Mouse (Mus musculus) thymus, postnatal 0 days (tissue): ENCODE measurements around the gene Cdcp2. TPM values are rescaled to one million over a fixed set of nuclear protein-coding genes. Genes with fewer than 3 reads are reported as not detected.
A peak's percentile ranks its signal among the peaks of the same experiment; 100 is the strongest.

ENCODE experiments used
- DNase-seq: peaks from one replicate; pipeline ENCODE4 v3.0.0-alpha.2; 2015; ENCODE audit warnings: low spot score
- polyA plus RNA-seq: library from polyadenylated mRNA; unstranded; fragments of >200 nt; fragmentation: Nextera tagmentation; extraction: Ambion mirVana; gene quantifications from 2 replicates; pipeline ENCODE4 v1.2.1, GENCODE M21; 2015

Gene Cdcp2
- not detected in 2 replicates for polyA plus RNA-seq

DNA sequence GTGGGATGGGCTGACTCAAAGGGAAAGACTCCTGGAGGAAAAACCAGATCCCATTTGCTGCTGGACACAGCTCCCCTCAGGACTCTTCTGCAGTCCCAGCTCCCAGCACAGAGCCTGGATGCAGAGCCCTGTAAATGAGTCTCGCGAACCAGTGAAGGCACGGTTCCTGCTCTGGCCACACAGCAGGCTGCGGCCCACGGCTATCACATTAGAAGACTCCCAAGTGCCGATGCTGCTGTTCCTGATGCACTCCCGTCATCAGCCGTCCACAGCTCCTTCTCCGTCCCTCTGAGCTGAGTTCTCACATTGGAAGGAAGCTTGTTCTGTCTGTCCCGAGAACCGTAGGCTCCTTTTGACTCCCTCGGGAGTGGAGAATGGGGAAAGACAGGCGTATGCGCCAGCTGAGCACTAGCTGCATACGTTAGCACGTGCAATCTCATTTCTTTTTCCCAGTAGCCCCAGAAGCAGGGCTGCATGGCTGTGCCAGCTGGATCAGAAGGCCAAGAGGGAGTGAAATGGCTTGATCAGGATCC is at the start of gene Cdcp2:
TSS of gene Cdcp2 (plus strand) at position 51 of the 533 bp plus-strand sequence.
- DNase-seq, result no peak

DNA sequence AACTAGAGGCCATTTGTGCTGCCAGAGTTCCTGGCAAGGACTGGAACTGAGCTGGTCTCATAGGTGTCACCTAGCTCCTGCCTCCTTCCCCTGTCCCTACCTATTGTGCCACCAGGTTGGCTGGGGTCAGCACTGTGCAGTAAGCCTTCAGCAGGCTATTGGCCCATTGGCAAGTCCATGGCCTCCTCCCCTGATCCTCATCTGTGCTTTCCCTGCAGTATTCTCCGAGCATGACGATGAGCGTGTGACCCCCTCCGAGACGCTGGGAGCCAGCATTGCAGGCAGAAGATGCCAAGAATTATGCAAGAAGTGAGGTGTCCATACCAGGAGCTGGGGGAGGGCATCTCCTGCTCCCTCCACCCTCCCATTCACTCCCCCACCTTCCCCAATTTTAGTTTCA is 48.9 kb upstream of the Cdcp2 start:
- DNase-seq, result no peak

DNA sequence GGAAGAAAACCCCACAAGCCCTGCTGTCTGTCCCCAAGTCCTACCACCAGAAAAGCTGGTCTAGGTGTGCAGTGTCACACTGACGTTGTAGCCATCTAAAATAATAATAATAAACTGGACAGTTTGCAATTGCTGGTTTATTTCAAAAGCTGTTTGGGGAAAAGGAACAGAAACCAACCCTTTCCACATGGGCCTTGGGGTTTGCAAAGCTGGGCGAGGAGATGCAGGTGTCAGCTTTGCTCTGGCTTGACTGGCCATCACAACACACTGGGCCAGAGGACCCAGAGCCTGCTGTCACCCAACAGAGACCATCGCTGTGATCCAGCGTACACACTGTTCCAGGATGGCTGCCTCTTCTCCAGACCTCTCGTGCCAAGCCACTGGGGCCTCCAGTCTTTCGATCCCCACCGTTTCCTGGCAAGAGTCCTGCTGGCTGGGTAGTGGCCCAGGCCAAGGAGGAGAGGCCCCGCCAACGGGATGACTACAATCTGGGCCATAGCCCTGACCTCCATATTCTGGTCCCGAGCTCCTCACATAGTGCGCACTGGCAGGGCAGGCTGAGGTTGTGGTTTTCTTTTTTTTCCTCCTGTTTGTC is 48.0 kb upstream of the Cdcp2 start:
- no peak for DNase-seq

DNA sequence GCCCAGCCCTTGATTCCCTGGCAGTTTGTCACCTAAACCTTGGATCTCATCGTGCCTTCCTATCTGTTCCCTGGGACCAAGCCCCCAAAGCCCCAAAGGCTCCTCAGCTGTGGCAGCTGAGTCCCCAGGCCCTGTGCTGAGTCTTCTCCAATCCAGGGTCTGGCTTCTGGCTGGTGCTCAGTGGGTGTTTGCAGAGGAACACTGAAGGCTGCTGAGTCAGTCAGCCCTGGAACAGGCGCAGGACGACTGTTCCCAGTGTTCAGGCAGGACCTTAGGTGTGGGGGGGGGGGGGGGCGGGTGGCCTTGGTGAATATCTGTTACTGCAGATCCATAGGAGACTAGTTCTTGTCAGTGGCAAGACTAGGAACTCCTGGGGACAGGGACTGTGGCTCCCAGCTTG is 44.8 kb upstream of the Cdcp2 start:
- DNase-seq, result no peak

DNA sequence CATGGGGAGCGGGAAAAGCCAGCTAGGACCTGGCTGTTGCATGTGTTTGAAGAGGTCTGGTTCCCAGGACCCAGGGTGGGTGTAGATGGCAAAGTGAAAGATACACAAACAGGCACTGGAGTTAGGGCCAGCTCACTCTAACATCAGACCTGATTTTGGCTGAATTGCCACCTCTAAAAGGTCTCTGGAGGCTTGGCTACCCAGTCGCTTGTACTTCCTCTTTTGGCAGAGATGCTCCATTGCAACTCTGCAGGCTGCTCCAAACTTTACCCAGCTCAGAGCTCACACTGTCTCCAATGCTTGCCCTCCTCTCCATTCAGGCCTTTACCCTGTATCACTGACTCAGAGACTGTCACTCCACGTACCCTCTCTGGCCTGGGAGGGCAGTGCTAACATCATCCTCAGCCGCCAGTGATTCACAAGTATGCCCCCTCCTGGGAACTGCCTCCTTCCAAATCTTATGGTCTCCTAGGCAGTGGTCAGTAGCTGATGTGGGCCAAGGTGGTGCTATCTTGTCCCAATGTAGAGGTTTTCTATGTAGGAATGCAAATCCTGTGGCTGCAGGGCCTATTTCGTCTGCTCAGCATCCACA is 43.6 kb upstream of the Cdcp2 start:
- no peak for DNase-seq

DNA sequence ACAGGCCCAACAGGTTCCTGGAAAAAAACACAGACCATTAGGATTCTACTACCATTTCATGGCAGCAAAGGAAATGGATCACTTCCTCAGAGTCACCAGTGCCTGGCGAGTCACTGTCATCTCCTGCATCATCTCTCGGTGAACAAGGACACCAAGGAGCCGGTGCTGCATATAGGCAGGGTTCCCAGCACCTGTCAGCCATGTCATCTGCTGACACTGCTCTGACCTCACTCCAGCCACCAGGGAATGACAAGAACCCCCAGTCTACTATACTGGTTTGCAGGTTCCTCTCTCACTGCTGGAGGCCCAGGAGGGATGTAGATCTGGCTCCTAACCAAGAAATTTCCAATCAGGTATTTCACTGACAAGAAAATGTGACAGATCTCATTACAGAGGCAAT is 40.6 kb upstream of the Cdcp2 start:
- no peak for DNase-seq

DNA sequence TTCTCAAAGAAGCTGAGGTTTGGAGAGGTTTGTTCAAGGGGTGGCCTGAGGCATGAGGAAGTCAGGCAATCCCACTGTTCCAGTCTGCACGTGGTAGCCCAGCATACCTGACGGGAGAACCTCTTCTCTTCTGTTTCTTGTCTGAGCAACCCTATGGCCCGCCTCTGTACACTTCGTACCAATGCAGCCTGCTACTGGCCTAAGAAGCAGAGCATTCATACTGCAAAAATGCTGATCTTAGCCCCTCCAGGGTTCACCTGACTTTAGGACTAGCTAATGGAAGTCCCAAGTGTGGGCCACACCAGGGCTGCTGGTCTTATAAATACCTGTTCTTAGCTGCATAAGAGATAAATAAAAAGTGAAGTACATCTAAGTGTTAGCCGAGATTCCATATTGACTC is 38.3 kb upstream of the Cdcp2 start:
- no peak for DNase-seq

DNA sequence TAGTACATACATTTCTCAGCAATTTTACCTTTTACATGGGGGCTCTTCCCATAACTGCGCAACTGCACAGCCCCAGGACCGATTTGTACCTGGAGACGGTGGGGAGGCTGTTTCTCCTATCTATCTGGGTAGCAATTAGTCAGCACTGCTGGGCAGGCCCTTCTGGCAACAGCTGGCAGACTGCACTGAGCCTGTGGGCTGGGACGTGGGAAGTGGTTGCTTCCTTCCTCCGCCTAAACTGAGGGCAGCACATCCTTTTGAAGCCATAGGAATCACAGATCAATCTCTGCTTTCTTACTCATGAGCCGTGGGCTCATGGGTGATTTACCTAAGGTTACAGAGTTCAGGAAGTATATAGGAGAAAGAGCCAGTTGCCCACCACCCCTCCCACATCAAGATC is 37.9 kb upstream of the Cdcp2 start:
- DNase-seq, result no peak

DNA sequence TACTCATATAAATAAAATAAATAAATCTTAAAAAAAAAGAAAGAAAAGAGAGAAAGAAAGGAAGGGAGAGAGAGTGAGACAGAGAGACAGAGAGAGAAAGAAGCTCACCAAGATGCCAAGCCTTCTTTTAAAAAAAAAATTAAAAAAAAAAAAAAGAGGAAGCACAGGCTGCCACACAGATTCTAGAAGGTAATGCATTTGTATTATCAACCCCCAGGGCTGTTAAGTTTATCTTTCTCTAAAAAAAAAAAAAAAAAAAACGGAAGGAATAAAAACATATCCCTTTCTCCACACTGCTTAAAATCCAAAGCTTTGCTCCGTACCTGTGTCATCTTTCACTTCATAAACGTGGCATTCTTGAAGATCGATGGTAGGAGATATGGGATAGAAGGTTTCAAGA is 35.1 kb upstream of the Cdcp2 start:
- DNase-seq, result no peak

DNA sequence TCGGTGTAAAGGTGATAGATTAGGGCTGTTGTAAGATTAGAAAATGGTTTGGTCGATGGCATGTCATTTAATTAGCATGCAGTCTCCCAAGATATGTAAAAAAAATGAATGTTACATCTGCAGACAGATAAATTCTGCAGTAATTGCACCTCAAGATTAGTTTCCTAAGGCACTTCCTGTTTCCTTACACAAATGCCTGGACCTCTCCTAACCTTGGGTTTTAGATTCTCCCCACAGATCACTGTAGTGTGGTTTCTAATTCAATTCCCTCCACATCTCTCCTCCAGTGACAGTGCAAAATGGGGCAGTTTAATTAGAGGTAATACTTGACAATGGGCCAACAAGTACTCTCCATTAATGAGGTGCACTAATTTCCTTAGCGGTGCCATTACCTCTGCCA is 33.5 kb upstream of the Cdcp2 start:
- no peak for DNase-seq

DNA sequence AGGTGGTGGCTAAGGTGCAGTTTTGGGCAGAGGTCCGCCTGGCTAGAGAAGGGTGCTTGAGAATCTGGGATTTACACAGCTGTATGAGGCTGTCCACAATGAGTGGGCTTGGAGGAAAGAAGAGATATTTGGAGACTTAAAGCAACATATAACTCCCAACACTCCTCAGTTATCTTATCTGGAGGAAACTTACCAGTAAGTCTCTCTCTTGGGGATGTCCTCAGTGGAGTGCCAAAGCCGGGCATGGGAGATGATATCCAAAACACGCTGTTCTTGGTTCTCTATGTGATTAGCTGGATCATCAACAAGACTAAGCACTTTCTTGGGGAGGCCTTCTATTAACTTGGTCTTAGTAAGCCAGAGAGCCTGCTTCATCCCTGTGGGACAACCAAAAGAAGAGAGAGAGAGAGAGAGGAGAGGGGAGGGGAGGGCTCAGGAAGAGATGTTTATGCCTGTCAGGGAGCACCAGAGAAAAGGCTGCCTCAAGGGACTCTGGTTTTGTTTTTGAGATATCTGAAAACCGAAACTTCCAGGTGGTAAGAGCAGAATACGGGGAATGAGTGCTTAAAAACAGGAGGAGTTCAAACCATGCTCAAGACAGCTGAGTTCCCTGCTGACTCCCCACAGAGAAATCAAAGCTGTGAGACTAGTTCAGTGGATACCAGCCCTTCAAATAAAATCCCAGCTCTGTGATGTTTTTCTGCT is 32.1 kb upstream of the Cdcp2 start:
- DNase-seq, result no peak

DNA sequence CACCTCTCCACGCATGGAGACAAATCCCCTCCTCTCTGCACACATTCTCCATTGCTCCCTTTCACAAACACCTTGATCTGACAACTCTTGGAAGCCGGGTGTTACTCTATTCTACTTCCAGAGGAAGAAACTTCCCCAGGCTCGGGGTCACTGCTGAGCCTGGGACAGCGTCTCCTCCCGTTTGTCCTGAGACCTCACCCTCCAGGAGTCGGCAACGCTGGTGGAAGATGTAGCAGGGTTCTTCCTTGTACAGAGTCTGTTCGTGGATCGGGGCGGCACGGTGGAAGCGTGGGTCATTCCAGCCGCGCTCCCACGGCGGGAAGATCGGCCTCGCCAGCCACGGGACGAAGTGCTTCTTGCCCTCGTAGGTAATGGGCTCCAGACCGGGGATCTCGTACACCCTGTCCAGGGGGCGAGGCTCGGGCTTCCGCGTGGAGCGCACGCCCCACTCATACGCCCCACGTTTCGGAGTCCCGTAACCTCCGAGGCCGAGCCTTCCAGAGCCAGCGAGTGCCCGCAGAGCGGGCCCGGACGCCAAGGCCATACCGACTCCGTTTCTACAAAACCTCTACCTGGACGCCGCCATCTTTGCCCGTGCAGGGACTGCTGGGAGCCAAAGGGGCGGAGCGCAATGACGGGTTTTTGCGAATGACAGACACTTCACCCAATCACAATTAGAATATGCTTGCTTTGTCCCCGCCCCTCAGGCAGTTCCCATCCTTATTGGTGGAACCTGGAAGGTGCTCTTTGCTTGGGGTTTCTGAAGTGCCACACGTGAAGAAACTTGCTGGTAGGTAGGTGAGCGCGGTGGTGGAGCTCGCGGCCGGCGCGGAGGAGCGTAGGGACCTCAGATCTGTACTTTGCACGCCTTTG is 30.2 kb upstream of the Cdcp2 start, which contains the start of the genes Mrpl37 and Cyb5rl:
TSS of gene Mrpl37 (minus strand) at position 617 of the 873 bp plus-strand sequence.
TSS of gene Cyb5rl (plus strand) at position 737 of the 873 bp plus-strand sequence.
- peak; percentile 97 for DNase-seq

DNA sequence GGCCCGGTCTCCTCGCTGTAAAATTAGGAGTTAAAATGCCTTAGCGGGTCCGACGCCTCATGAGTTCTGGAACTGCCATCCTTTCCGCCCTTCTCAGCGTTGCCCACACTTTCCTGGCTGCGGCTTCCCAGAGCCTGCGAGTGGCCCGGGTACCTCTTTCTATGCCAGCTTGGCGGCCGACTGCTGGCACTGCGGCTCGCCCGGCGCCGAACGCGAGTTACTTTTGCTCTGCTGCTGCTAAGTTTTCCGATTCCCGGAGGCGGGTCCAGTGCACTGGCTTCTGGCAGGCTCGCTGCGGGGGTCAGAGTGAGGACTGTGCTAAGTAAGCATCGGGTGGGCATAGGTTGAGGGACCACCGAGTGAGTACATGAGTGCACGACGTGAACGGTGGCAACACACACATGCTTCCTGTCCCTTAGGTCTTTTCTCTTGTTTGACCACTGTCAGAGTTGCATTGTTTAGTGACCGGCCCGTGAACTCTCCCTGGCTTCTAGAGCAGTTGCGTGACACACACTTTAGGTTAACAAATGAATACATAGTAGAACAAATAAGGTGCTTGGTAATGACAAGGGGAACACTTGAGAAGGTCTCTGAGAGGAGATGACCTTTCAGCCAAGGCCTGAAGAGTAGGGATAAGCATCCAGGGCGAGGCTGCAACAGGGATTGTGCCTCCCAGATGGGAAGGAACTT is 29.4 kb upstream of the Cdcp2 start:
- no peak for DNase-seq

DNA sequence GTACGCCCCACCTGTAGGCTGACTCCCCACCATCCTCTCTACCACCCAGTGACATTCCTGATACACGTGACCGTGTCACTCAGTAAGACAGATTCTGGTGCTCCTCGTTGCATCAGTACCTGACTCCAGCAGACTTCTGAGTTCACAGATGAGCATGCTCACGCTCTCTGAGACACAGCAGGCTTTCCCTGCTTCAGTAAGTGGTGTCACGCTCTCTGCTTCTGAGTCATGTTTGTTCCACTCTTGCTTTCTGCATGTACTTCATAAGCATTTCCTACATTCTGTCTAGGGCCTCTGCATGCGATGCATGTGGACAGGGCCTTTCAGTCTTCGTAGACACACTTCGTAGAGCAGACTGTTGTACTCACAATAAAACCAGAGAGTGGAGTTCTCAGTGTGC is 24.3 kb upstream of the Cdcp2 start:
- no peak for DNase-seq

DNA sequence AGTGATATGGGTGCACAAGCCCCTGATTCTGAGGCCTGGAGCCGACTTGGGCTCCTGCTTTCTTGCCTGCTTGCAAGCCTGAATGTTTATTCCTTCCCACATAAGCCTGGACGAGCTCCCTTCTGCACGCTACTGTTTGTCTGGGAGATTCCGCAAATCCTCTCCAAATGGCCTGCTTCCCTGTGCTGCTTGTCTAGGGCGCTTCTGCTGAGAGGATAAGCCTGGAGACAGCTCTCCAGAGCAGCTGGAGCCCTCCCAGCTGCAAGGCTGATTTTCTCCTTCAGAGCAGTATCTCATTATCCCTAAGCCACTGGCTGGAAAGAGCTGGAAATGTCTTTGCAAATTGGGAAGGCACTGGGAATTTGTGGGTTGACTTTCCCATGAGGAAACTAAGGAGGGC is 21.2 kb upstream of the Cdcp2 start:
- no peak for DNase-seq

DNA sequence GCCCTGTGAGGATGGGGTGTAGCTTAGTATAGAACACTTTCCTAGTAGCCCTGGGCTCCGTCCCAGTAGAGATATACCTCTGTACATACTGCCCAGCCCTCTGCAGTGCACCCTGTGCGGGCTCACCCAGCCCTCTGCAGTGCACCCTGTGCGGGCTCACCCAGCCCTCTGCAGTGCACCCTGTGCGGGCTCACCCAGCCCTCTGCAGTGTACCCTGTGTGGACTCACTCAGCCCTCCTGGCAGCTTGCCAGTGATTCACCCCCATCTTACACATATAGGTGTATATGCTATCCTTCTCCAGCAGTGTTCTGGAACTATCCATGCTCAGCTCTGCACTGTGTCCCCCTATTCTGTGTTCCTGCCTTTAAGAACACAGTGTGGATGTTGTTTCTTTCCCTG is 17.8 kb upstream of the Cdcp2 start:
- no peak for DNase-seq

DNA sequence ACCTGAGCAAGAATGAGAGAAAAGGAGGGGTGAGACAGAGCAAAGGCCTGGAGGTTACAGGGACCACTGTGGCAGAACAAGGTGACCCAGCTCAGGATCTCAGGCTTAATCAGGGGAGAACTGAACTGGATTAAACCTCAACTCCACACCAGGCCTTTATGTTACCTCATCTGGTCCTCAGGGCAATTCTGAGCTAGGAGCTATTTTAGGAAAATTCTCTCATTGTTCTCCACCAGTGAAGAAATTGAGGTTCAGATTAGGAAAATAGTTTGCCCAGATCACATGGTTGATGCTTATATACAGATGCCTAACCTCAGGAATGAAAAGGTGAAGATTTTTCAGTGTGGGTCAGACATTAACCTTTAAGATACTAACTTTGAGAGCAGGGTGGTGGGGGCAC is 17.0 kb upstream of the Cdcp2 start:
- DNase-seq, result no peak

DNA sequence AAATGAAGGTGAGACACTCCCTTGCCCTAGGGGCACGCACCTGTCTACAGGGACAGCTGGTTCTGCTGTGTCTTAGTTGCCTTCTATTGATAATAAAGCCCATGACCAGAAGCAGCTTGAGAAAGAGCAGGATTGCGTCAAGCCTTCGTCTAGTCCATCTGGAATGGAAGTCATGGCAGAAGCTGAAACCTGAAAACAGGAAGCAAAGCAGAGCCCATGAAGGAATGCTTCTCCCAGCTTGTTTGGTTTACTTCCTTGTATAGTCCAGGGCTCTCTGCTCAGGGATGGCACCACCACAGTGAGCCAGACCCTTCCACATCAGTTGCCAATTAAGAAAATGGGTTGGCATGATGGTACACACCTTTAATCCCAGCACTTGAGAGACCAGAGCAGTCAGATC is 14.5 kb upstream of the Cdcp2 start:
- DNase-seq, result no peak

DNA sequence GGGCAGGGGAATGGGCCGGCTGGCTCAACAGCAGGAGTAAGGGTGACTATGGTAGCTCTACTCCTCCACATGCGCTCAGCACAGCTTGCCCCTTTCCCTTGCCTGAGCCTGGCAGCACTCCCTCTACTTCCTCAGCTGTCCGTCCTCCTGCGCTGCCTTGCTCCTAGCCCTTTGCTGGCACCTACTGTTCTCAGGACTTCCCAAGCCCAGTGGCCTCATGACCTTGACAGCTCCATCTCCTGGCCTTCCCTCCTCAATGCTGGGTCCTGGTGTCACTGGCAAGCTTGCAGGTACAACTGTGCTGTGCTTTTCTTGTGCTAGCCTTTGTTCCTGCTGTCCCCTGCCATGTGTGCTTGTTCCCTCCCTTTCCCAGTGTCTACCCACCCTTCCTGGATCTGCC is 13.6 kb upstream of the Cdcp2 start:
- DNase-seq, result no peak

DNA sequence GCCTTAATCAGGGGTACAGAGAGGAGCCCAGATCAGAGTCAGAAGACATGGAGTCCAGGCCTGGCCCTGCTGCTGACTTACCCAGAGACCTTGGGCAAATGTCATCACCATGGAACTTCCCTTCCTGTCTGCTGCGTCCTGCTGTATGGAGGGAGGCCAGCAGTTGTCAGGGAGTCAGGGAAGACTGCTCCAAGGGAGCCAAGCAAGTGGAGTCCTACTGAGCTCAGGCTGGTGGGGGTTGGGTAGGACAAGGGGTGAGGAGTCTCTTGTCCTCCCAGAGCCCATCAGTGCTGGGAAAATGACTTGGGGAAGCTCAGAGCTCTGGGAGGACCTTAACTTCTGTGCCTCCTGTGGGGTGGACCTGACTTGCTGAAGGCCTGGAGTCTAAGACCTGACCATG is 12.3 kb upstream of the Cdcp2 start:
- no peak for DNase-seq

DNA sequence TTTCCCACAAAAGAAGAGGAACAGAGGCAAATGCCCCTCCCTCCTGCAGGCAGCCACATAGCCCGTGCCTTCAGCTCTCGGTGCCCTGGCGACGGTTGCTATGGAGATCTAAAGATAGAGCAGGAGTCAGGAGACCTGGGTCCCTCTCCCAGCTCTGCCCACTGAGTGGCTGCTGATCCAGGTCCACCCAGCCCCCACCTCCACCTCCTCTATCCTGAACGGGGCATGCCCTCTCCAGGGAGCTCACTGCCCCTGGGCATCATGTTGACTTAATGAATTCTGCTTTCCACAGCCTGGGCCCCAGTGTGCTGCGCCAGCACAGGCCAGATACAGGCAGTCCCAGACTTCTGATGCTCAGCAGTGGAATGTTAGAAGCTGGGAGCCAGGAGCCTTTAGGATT is 11.8 kb upstream of the Cdcp2 start:
- no peak for DNase-seq
